Mouse (Mus musculus): ENCODE measurements around the gene Micall1.

Gene Micall1

DNA sequence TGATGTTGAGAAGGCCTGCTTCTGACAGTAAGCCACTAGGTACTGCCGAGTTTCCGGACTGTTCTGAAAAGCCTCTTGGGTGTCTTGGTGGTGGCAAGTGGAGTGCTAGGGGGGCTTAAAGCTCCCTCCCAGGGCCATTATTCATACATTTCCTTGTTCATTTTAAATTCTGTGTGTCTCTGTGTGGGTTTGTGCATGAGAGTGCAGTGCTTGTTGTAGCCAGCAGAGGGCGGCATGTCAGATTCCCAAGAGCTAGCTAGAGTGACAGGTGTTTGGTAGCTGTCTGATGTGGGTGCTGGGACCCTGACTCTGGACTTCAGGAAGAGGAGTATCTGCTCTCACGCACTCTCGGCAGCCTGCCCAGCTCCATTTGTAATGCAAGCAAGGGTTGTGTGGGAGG, 19.5 kb downstream of the Micall1 start:
- Histone ChIP-seq H3K36me3 (ENCODE audit: insufficient read depth, low read length) (peaks cover 41% of the 10 kb centered on the region), H3K4me1 (replicated peaks; ENCODE audit: low read depth, low read length) (peaks cover 62% of the 10 kb centered on the region), H3K4me3 (replicated peaks; ENCODE audit: low read length) (no peak overlapping the region), H3K27me3 (ENCODE audit: insufficient read depth, low read length) (0 out of 2 replicates have a peak, but pooled peaks cover 11% of the 10 kb centered on the region), H3K9me3 (ENCODE audit: low read length) (no peaks in the 10 kb centered on the region)
- no peak for TF ChIP-seq NANOG (IDR thresholded peaks at IDR 0.05; ENCODE audit: borderline replicate concordance, low read length)
- peak; percentile 91 for TF ChIP-seq CTCF (conservative IDR thresholded peaks at IDR 0.05; ENCODE audit: low read length)
- TF ChIP-seq POU5F1 (IDR thresholded peaks at IDR 0.05; ENCODE audit: borderline replicate concordance, low read length): no peak

DNA sequence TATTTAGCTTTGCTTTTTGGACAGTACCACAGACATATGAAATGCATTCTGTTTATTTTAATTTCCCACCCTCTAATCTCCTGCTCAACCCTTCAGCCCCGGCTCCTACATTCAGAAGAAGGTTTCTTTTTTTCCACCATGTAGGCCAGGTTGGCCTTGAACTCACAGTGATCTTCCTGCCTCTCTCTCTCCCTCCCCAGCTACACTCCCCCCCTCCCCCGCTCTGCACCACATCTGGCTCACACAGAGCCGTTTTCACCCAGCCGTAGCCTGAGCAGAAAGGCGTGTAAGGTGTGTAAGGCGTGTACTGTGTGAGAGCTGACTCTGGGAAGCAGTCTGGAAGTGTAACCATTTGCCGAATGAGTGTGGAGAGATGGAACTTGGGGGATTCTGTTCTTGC, 20.6 kb downstream of the Micall1 start:
- Histone ChIP-seq H3K4me1 (replicated peaks; ENCODE audit: low read depth, low read length) (peaks cover 62% of the 10 kb centered on the region), H3K9me3 (ENCODE audit: low read length) (no peaks in the 10 kb centered on the region), H3K27me3 (ENCODE audit: insufficient read depth, low read length) (0 out of 2 replicates have a peak, but pooled peaks cover 11% of the 10 kb centered on the region), H3K4me3 (replicated peaks; ENCODE audit: low read length) (no peak overlapping the region), H3K36me3 (ENCODE audit: insufficient read depth, low read length) (peaks cover 48% of the 10 kb centered on the region)
- TF ChIP-seq POU5F1 (IDR thresholded peaks at IDR 0.05; ENCODE audit: borderline replicate concordance, low read length): no peak
- no peak for TF ChIP-seq CTCF (conservative IDR thresholded peaks at IDR 0.05; ENCODE audit: low read length)
- no peak for TF ChIP-seq NANOG (IDR thresholded peaks at IDR 0.05; ENCODE audit: borderline replicate concordance, low read length)

DNA sequence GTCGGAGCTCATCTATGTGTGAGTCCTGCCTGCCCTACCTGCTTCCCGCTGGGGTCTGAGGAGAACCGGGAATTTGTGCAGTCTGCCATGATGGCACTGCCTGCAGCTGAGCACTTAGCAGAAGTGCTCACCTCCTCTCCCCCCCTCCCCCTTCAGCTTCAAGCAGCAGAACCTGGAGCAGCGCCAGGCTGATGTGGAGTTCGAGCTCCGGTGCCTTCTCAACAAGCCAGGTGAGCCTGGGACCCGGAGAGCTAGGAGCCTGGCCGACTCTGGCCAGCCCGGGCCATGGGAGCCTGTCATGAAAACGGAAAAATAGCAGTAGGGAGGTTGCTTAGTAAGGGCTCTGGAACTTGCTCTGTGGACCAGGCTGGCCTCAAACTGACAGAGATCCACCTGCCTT, 22.1 kb downstream of the Micall1 start:
- Histone ChIP-seq H3K4me1 (replicated peaks; ENCODE audit: low read depth, low read length) (peaks cover 66% of the 10 kb centered on the region), H3K9me3 (ENCODE audit: low read length) (no peaks in the 10 kb centered on the region), H3K4me3 (replicated peaks; ENCODE audit: low read length) (no peak overlapping the region), H3K27me3 (ENCODE audit: insufficient read depth, low read length) (0 out of 2 replicates have a peak, but pooled peaks cover 11% of the 10 kb centered on the region), H3K36me3 (ENCODE audit: insufficient read depth, low read length) (peaks cover 40% of the 10 kb centered on the region)
- TF ChIP-seq POU5F1 (IDR thresholded peaks at IDR 0.05; ENCODE audit: borderline replicate concordance, low read length) (no peak), NANOG (IDR thresholded peaks at IDR 0.05; ENCODE audit: borderline replicate concordance, low read length) (no peak), CTCF (conservative IDR thresholded peaks at IDR 0.05; ENCODE audit: low read length) (no peak)

DNA sequence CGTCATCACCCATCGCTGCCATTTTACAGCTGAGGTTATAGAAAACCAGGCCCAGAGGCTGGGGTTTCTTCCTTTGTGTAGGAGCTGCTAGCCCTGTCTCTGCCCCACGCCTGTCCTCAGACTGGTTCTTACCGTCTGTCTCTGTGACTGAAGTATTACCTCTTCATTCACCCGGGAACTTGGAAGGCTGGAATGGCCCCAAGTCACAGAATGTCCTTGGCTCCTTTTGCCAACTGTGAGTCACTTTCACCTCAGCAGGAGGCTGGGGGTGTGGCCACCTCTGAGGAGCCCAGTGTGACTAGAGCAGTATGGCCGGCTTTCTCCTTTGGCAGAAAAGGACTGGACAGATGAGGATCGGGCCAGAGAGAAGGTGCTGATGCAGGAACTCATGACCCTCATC, 22.7 kb downstream of the Micall1 start:
- Histone ChIP-seq H3K4me1 (replicated peaks; ENCODE audit: low read depth, low read length) (peaks cover 60% of the 10 kb centered on the region), H3K4me3 (replicated peaks; ENCODE audit: low read length) (no peak overlapping the region; the same call in 1 of the 2 replicates), H3K9me3 (ENCODE audit: low read length) (no peaks in the 10 kb centered on the region), H3K36me3 (ENCODE audit: insufficient read depth, low read length) (peaks cover 40% of the 10 kb centered on the region), H3K27me3 (ENCODE audit: insufficient read depth, low read length) (0 out of 2 replicates have a peak, but pooled peaks cover 11% of the 10 kb centered on the region)
- TF ChIP-seq POU5F1 (IDR thresholded peaks at IDR 0.05; ENCODE audit: borderline replicate concordance, low read length) (no peak), NANOG (IDR thresholded peaks at IDR 0.05; ENCODE audit: borderline replicate concordance, low read length) (no peak), CTCF (conservative IDR thresholded peaks at IDR 0.05; ENCODE audit: low read length) (no peak)

DNA sequence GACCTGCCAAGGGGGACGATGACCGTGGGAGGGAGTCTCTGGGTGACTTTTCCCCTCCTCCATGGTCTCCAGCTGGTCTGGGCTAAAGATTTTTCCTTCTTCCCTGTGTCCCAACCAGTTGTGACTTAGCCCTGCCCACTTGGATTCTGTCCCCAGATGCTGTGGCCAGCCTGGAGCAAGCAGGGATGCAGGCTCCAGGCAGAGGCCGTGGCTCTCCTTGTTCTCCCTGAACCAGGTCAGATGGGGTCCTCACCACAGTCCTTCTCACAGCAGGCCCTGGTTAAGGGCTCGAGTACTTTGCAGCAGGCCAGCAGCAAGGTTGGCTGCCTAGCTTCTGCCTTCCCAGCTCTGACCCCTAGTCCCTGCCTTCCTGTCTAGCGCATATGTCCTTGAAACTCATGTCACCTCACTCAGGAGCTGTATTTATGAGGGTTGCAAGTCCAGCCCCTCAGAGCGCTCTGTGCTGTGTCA, 24.5 kb downstream of the Micall1 start:
- Histone ChIP-seq H3K27me3 (ENCODE audit: insufficient read depth, low read length) (0 out of 2 replicates have a peak, but pooled peaks cover 13% of the 10 kb centered on the region), H3K36me3 (ENCODE audit: insufficient read depth, low read length) (peaks cover 34% of the 10 kb centered on the region), H3K9me3 (ENCODE audit: low read length) (no peaks in the 10 kb centered on the region), H3K4me1 (replicated peaks; ENCODE audit: low read depth, low read length) (peaks cover 43% of the 10 kb centered on the region), H3K4me3 (replicated peaks; ENCODE audit: low read length) (no peak overlapping the region)
- TF ChIP-seq CTCF (conservative IDR thresholded peaks at IDR 0.05; ENCODE audit: low read length) (no peak), NANOG (IDR thresholded peaks at IDR 0.05; ENCODE audit: borderline replicate concordance, low read length) (no peak), POU5F1 (IDR thresholded peaks at IDR 0.05; ENCODE audit: borderline replicate concordance, low read length) (no peak)

DNA sequence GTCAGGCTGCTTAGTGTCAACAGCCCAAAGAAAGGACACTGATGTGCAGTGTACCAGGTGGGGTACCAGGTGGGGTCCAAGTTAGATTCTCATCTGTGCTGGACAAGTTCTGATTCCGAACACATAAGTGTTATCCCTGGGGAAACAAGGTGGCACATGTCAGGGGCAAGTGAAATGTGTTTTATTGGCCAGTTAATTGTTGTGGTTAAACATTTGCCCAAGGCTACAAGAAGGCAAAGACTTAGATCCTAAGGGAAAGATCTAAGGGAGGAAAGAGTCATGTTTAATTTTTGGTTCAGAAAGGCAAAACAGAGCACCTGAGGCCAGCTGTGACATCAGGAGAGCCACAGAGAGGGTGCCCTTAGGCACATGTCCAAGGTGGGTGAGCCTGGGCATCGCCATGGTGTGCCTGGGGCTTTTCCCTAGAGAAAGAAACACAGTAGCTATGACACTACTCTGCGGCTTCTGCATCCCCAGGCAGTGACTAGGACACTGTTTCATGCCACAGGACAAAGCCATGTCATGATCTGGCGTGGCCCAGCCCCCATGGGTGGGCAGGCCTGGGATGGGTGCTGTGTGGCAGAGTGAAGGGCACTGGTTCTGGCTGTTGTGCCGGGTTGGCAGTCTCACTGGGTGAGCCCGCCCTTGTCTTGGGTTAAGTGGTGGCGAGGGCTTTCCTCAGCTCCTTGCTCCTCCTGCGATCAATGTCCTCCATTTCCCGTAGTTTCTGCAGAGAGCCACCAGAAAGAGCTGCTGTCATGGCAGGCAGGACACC, 26.0 kb downstream of the Micall1 start:
- H3K27me3 ChIP-seq (ENCODE audit: insufficient read depth, low read length): 0 out of 2 replicates have a peak, but pooled peaks cover 13% of the 10 kb centered on the region
- peaks cover 32% of the 10 kb centered on the region for H3K4me1 ChIP-seq (replicated peaks; ENCODE audit: low read depth, low read length)
- H3K4me3 ChIP-seq (replicated peaks; ENCODE audit: low read length): no peak overlapping the region
- H3K36me3 ChIP-seq (ENCODE audit: insufficient read depth, low read length): peaks cover 29% of the 10 kb centered on the region
- TF ChIP-seq NANOG (IDR thresholded peaks at IDR 0.05; ENCODE audit: borderline replicate concordance, low read length) (no peak), POU5F1 (IDR thresholded peaks at IDR 0.05; ENCODE audit: borderline replicate concordance, low read length) (no peak), CTCF (conservative IDR thresholded peaks at IDR 0.05; ENCODE audit: low read length) (no peak)
- no peaks in the 10 kb centered on the region for H3K9me3 ChIP-seq (ENCODE audit: low read length)

DNA sequence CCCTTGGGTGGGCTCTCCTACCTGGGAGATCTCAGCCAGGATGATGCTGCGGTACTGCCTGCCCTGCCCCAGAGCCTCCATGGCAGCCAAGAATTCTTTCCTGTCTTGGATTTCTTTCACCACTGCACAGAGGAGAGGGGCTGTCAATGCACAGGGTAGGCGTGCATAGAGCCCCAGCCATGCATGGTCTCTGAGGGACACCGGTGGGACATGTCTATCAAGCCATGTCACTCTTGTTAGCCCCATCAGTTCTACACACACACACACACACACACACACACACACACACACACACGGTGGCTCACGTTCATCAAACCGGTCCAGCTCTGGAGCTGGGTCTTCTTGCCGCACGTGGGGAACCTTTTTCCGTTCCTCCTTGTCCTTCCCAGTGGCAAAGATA, 26.6 kb downstream of the Micall1 start:
- Histone ChIP-seq H3K9me3 (ENCODE audit: low read length) (no peaks in the 10 kb centered on the region), H3K4me1 (replicated peaks; ENCODE audit: low read depth, low read length) (peaks cover 26% of the 10 kb centered on the region), H3K27me3 (ENCODE audit: insufficient read depth, low read length) (peaks cover 12% of the 10 kb centered on the region), H3K36me3 (ENCODE audit: insufficient read depth, low read length) (peaks cover 23% of the 10 kb centered on the region), H3K4me3 (replicated peaks; ENCODE audit: low read length) (no peak overlapping the region)
- no peak for TF ChIP-seq NANOG (IDR thresholded peaks at IDR 0.05; ENCODE audit: borderline replicate concordance, low read length)
- TF ChIP-seq POU5F1 (IDR thresholded peaks at IDR 0.05; ENCODE audit: borderline replicate concordance, low read length): no peak
- no peak for TF ChIP-seq CTCF (conservative IDR thresholded peaks at IDR 0.05; ENCODE audit: low read length)

DNA sequence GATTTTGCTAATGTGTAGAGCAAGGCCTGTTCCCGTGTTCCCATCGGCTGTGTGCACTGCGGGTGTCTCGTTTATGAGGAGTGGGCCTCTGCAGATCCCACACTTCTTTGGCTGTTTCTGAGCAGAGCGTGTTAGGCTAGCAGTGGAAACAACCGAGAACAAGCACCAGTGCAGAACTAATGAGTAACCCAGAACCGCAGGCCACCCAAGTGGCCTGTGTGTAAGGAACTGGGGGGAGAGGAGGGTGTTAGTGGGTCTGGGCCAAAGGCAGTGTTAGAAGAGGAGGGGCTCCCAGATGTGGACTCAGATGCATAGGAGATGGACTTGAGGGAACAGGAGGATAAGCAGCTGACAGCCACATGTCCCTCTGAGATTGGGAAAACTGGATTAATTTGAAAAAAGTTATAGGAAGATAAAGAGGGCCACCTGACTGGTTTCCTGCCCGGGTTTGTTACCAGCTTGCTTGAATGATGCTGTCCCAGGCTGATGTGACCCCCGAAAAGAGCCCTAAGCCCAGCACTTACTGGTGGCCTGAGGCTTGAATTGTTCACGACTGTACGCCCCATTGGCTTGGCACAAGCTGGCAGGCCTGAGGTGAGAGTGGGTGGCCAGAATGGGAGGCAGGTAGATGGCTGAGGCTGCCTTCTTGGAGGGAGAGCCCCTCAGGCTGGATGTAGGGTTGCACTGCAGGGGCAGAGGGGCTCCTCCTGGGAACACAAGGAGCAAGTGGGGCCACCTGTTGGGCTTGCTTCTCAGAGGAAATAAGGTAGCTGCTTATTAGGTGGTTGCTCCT, 27.3 kb downstream of the Micall1 start:
- Histone ChIP-seq H3K27me3 (ENCODE audit: insufficient read depth, low read length) (peaks cover 11% of the 10 kb centered on the region), H3K36me3 (ENCODE audit: insufficient read depth, low read length) (peaks cover 21% of the 10 kb centered on the region), H3K4me3 (replicated peaks; ENCODE audit: low read length) (no peak overlapping the region), H3K4me1 (replicated peaks; ENCODE audit: low read depth, low read length) (peaks cover 26% of the 10 kb centered on the region), H3K9me3 (ENCODE audit: low read length) (no peaks in the 10 kb centered on the region)
- TF ChIP-seq CTCF (conservative IDR thresholded peaks at IDR 0.05; ENCODE audit: low read length) (no peak), NANOG (IDR thresholded peaks at IDR 0.05; ENCODE audit: borderline replicate concordance, low read length) (no peak), POU5F1 (IDR thresholded peaks at IDR 0.05; ENCODE audit: borderline replicate concordance, low read length) (no peak)

All from E14TG2a.4 (cell line).